Mouse (Mus musculus) megakaryocyte, embryonic 14.5 days (primary cell): Measurements from ENCODE around the gene Tjp1.

Source experiments
- FLI1 ChIP-seq: IDR thresholded peaks from 2 replicates; pipeline ENCODE4 v1.6.1; 2012; ENCODE audit warnings: low read length, inconsistent platforms, mixed read lengths
- GATA1 ChIP-seq: IDR thresholded peaks from 3 replicates; pipeline ENCODE4 v1.6.1; 2012; ENCODE audit warnings: mixed read lengths, low read length, inconsistent platforms, borderline replicate concordance

DNA sequence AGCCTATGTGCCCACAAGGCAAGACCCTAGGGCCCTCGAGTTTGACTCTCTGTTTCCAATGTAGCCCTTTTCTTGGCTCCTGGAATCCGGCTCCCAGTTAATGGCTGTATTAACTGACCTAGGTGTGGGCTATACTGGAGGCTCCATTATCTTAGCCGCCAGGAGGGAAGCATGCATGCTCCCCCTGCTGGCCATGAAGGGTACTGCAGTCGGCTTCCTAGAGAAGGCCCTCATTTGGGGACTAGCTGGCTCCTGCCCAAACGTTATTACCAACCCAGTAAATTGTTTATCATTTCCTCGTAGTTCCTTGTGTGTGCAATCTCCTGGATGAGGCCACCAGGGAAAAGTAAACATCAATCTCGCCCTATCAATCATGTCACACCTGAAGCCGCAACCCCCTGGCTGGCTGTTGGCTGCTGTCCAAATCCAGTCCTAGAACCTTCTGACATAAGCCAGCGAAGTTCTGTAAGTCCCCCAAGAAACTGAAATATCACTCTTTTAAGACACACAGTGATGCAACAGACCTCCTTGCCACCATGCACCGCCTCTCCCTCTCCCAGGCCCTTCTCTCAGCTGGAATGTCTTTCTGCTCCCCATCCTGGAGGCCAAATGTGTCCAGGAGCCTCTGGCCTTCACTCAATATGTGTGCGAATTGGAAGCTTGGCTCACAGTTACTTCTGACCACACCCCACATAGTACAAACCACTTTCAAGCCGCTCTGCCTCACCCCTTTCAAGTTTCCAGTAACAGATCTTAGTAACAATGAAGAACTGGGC, 7.6 kb downstream of the Tjp1 start:
- TF ChIP-seq FLI1: no peak
- TF ChIP-seq GATA1: no peak
